ENCODE assay signal across 8 mouse cellular contexts in the genomic region with DNA sequence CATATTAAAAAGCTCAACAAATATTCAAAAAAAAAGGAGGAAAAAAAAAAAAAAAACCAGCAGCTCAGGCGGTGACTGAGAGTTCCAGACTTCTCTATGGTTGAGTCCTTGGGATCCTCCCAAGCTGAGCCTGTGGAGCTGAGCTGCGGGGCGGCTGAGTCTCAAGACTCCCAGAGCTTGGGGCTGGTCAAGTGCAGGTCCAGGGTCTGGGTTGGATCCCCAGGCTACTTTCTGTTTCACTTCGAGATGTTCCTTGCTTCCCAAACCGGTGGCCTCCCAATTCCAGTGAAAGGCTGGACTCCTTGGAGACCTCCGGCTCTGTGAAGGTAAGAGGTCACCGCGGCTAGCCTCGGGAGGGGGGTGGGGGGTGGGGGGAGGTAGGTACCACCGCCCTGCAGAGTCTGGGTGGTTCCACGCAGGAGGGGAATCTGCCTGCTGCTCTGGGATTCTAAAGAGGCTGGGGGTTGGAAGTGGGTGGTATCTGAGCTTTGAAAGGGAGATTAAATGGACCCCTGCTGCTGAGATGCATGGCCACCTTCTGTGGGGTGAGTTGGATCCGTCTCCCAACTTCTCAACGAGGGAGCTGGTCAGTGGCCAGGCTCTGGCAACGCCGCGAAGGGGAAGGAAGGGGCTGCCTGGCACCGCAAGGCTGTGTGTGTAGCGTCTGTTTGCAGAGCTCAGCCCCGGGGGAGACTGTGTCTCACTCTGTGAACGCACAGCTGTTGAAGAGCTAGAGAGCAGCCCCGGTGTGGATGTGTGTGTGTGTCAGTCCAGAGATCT.
A peak's percentile ranks its signal among the peaks of the same experiment; 100 is the strongest.
DNase-seq lines count a peak whose midpoint lies in the region; ATAC-seq and TF ChIP-seq lines count a peak whose summit lies in the region.

No protein-coding gene starts in this region.

- H3K4me2 ChIP-seq in forebrain, embryonic 16.5 days (ENCODE audit: low read length) = peak overlapping the region; percentile 54
- peak overlapping the region; percentile 72 for H3K4me2 ChIP-seq in liver, postnatal 0 days (ENCODE audit: low read depth, low read length)
- H3K4me2 ChIP-seq in neural tube, embryonic 14.5 days (ENCODE audit: low read depth, low read length) = peak overlapping the region; percentile 46

- peak overlapping the region; percentile 34 for H3K4me3 ChIP-seq in forebrain, embryonic 16.5 days (replicated peaks; ENCODE audit: low read length)
- H3K4me3 ChIP-seq in liver, postnatal 0 days (ENCODE audit: low read depth, low read length) = peak overlapping the region; percentile 60
- H3K4me3 ChIP-seq in neural tube, embryonic 14.5 days (ENCODE audit: low read depth, low read length) = peak overlapping the region; percentile 15; the same call in 1 of the 2 replicates

- peaks cover 14% of the 10 kb centered on the region for H3K4me1 ChIP-seq in forebrain, embryonic 16.5 days (replicated peaks; ENCODE audit: control insufficient read depth, insufficient read depth, low read length)
- no peaks in the 10 kb centered on the region; the same call in 1 of the 2 replicates for H3K4me1 ChIP-seq in liver, postnatal 0 days (ENCODE audit: insufficient read depth)
- H3K4me1 ChIP-seq in neural tube, embryonic 14.5 days (ENCODE audit: control insufficient read depth, insufficient read depth, low read length) = peaks cover 4% of the 10 kb centered on the region; the same call in 1 of the 2 replicates

- H3K9ac ChIP-seq in forebrain, embryonic 16.5 days (replicated peaks; ENCODE audit: low read depth, low read length) = peak overlapping the region; percentile 51
- H3K9ac ChIP-seq in liver, postnatal 0 days (replicated peaks) = peak overlapping the region; percentile 60
- no peak overlapping the region for H3K9ac ChIP-seq in neural tube, embryonic 14.5 days (replicated peaks; ENCODE audit: low read depth, low read length)

- H3K27me3 ChIP-seq in forebrain, embryonic 16.5 days (replicated peaks; ENCODE audit: control insufficient read depth, insufficient read depth, low read length) = no peaks in the 10 kb centered on the region
- no peaks in the 10 kb centered on the region for H3K27me3 ChIP-seq in liver, postnatal 0 days (ENCODE audit: insufficient read depth, low read length)
- no peaks in the 10 kb centered on the region for H3K27me3 ChIP-seq in neural tube, embryonic 14.5 days (ENCODE audit: control insufficient read depth, insufficient read depth, low read length)

- ATAC-seq in forebrain, embryonic 16.5 days = peak; percentile 89
- no peak for ATAC-seq in liver, postnatal 0 days
- ATAC-seq in neural tube, embryonic 14.5 days (ENCODE audit: low read depth) = peak; percentile 78

- peak; percentile 34 to 38 for DNase-seq in B cell, adult 2 months
- DNase-seq in cerebellum, adult 18-20 months = peak; percentile 40 to 50
- peak; percentile 64 to 66 for DNase-seq in heart, postnatal 36 days
- DNase-seq in layer of hippocampus, adult 18-20 months (ENCODE audit: low spot score in 2 of 2) = peak; percentile 44 to 61
- peak; percentile 39 for DNase-seq in liver, postnatal 0 days
- DNase-seq in testis, postnatal 10 days (ENCODE audit: low spot score) = peak; percentile 64

- no peaks in the 10 kb centered on the region for H3K36me3 ChIP-seq in forebrain, embryonic 16.5 days (ENCODE audit: control insufficient read depth, insufficient read depth)
- no peaks in the 10 kb centered on the region for H3K36me3 ChIP-seq in liver, postnatal 0 days (replicated peaks; ENCODE audit: insufficient read depth, low read length)
- no peaks in the 10 kb centered on the region for H3K36me3 ChIP-seq in neural tube, embryonic 14.5 days (ENCODE audit: control insufficient read depth, insufficient read depth, low read length)

- H3K9me3 ChIP-seq in forebrain, embryonic 16.5 days (ENCODE audit: control insufficient read depth, low read length) = no peaks in the 10 kb centered on the region
- no peaks in the 10 kb centered on the region for H3K9me3 ChIP-seq in liver, postnatal 0 days (ENCODE audit: low read length)
- H3K9me3 ChIP-seq in neural tube, embryonic 14.5 days (ENCODE audit: control insufficient read depth, low read length) = no peaks in the 10 kb centered on the region

- intact Hi-C loops in heart, postnatal 36 days (cut with DNase I) = no loop called here

- 4% methylated on average over 21 of the region's 21 CpGs for WGBS in forebrain, embryonic 16.5 days
- WGBS in liver, postnatal 0 days (ENCODE audit: insufficient replicate concordance) = 4% methylated on average over 21 of the region's 21 CpGs
- WGBS in neural tube, embryonic 14.5 days = 5% methylated on average over 21 of the region's 21 CpGs

- no peak for TF ChIP-seq EP300 in liver, postnatal 0 days (IDR thresholded peaks at IDR 0.05; ENCODE audit: low read depth)

- no peak overlapping the region for H3K27ac ChIP-seq in forebrain, embryonic 16.5 days (ENCODE audit: low read length)
- H3K27ac ChIP-seq in liver, postnatal 0 days (ENCODE audit: low read depth) = no peak overlapping the region
- H3K27ac ChIP-seq in neural tube, embryonic 14.5 days (ENCODE audit: low read depth, low read length) = no peak overlapping the region

- TF ChIP-seq CTCF in liver, postnatal 0 days (IDR thresholded peaks at IDR 0.05; ENCODE audit: low read depth) = no peak
